Mouse (Mus musculus) E14TG2a.4 (cell line): ENCODE results near the gene Dpyd.

Experiments
- CTCF ChIP-seq: conservative IDR thresholded peaks from 2 replicates; pipeline ENCODE4 v1.5.1; 2014; ENCODE audit warnings: low read length
- POU5F1 ChIP-seq: IDR thresholded peaks from 2 replicates; pipeline ENCODE4 v1.6.1; 2014; ENCODE audit warnings: low read length, borderline replicate concordance

- TF ChIP-seq CTCF (no peak), POU5F1 (no peak)
Measured at GRCm38 (mm10) chr3:119387332-119388105, 825.6 kb downstream of the Dpyd start.
